Mouse (Mus musculus) intestine, embryonic 16.5 days (tissue): ENCODE results near the gene Prr22. TPM values are rescaled to one million over a fixed set of nuclear protein-coding genes. Genes with fewer than 3 reads are reported as not detected.

Experiments used
- ATAC-seq: fragments of 200-750 bp; cut with Nextera tagmentation; 2 replicates; pipeline ENCODE4 v1.8.0; 2017; ENCODE audit warnings: moderate TSS enrichment, moderate library complexity
- H3K27ac ChIP-seq: fragments of 300-500 bp; sonication (generic); 2 replicates; pipeline ENCODE4 v1.5.1; 2014; ENCODE audit warnings: mild to moderate bottlenecking, low read length
- H3K27me3 ChIP-seq: fragments of 300-500 bp; sonication (generic); replicated peaks from 2 replicates; pipeline ENCODE4 v1.6.1; 2014; ENCODE audit warnings: low read length, control low read depth, mixed read lengths; ENCODE audit not compliant: control insufficient read depth, insufficient read depth
- H3K36me3 ChIP-seq: fragments of 300-500 bp; sonication (generic); 2 replicates; pipeline ENCODE4 v1.6.1; 2014; ENCODE audit warnings: low read length, control low read depth; ENCODE audit not compliant: control insufficient read depth, insufficient read depth
- H3K4me1 ChIP-seq: fragments of 300-500 bp; sonication (generic); 2 replicates; pipeline ENCODE4 v1.6.1; 2014; ENCODE audit warnings: low read length, control low read depth, mixed read lengths; ENCODE audit not compliant: control insufficient read depth, insufficient read depth
- H3K4me2 ChIP-seq: fragments of 300-500 bp; sonication (generic); 2 replicates; pipeline ENCODE4 v1.6.1; 2014; ENCODE audit warnings: low read depth, low read length, control low read depth
- H3K4me3 ChIP-seq: fragments of 300-500 bp; sonication (generic); 2 replicates; pipeline ENCODE4 v1.5.1; 2014; ENCODE audit warnings: mild to moderate bottlenecking, low read length
- H3K9ac ChIP-seq: fragments of 300-500 bp; sonication (generic); 2 replicates; pipeline ENCODE4 v1.6.1; 2014; ENCODE audit warnings: low read depth, low read length
- H3K9me3 ChIP-seq: fragments of 300-500 bp; sonication (generic); 2 replicates; pipeline ENCODE4 v1.6.1; 2016; ENCODE audit warnings: low read length, control low read depth; ENCODE audit not compliant: control insufficient read depth
- WGBS: fragments of 180-500 bp; shearing (Covaris S2); extraction: QIAGEN DNeasy Blood & Tissue Kit; methylation state at CpG from one replicate; pipeline ENCODE4 v1.1.7; 2014; 5-methylcytosine and 5-hydroxymethylcytosine counted together
- polyA plus RNA-seq: library from polyadenylated mRNA; unstranded; fragments of >200 nt; fragmentation: Nextera tagmentation; extraction: Ambion mirVana; gene quantifications from 2 replicates; pipeline ENCODE4 v1.2.1, GENCODE M21; 2015

The Prr22 gene
- polyA plus RNA-seq, 1 experiment from 2014 or later: 0.84 TPM

GRCm38 (mm10) chr17:56792588-56792987 lies 22.5 kb downstream of the Prr22 start:
- no peaks in the 10 kb centered on the region for H3K36me3 ChIP-seq
- no peaks in the 10 kb centered on the region for H3K4me1 ChIP-seq
- no peaks in the 10 kb centered on the region for H3K27me3 ChIP-seq
- H3K9me3 ChIP-seq: no peaks in the 10 kb centered on the region
- no peak overlapping the region for H3K9ac ChIP-seq
- WGBS: 73% methylated on average over 3 of the region's 3 CpGs
- ATAC-seq: no peak
- H3K27ac ChIP-seq: no peak overlapping the region
- H3K4me3 ChIP-seq: no peak overlapping the region
- no peak overlapping the region for H3K4me2 ChIP-seq

DNA sequence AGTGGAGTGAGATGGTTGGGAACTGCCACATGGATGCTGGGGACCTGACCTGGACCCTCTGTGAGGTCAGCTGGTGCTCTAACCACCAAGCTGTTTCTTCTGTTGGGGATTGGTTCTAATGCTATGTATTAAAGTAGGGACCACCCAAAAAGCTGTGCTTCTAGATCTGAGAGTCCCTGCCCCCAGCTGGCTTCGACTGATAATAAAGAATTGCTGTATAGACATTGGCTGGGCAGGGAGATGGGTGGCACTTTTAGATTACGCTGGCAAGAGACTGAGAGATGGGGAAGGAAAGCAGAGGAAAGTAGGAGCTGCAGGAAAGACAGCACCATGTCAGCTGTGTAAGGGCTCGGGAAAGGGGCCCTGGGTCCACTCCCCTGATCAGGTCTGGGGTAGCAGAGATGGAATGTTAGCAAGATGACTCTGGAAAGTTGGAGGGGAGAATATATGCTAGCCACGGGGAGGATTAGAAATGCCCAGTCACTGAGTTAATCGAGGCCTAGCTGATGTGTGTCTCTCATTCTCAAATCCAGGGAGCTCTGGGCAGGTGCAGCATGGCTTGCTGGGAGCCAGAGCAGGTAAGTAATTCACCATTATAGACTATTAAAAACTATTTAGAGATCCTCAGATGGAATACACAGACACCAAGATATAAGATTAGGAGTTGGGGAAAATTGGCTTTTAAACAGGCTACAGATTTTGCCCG lies 23.7 kb downstream of the Prr22 start:
- ATAC-seq: no peak
- H3K4me1 ChIP-seq: no peaks in the 10 kb centered on the region
- H3K9me3 ChIP-seq: no peaks in the 10 kb centered on the region
- H3K9ac ChIP-seq: no peak overlapping the region
- H3K27me3 ChIP-seq: no peaks in the 10 kb centered on the region
- H3K27ac ChIP-seq: no peak overlapping the region
- 70% methylated on average over 6 of the region's 6 CpGs for WGBS
- no peak overlapping the region for H3K4me3 ChIP-seq
- H3K4me2 ChIP-seq: no peak overlapping the region
- no peaks in the 10 kb centered on the region for H3K36me3 ChIP-seq

GRCm38 (mm10) chr17:56799276-56799675 lies 29.2 kb downstream of the Prr22 start:
- 84% methylated on average over 3 of the region's 3 CpGs for WGBS
- Histone ChIP-seq H3K27ac (no peak overlapping the region), H3K36me3 (no peaks in the 10 kb centered on the region), H3K9me3 (no peaks in the 10 kb centered on the region), H3K9ac (no peak overlapping the region), H3K4me2 (no peak overlapping the region), H3K27me3 (no peaks in the 10 kb centered on the region), H3K4me1 (no peaks in the 10 kb centered on the region), H3K4me3 (no peak overlapping the region)
- no peak for ATAC-seq

- 82% methylated on average over 8 of the region's 8 CpGs for WGBS
- no peak overlapping the region for H3K4me3 ChIP-seq
- no peak overlapping the region for H3K9ac ChIP-seq
Observed at GRCm38 (mm10) chr17:56802065-56802464, 32.0 kb downstream of the Prr22 start.

GRCm38 (mm10) chr17:56804952-56805351 lies 34.9 kb downstream of the Prr22 start:
- Histone ChIP-seq H3K4me2 (no peak overlapping the region), H3K4me1 (peaks cover 5% of the 10 kb centered on the region), H3K9ac (no peak overlapping the region), H3K27me3 (no peaks in the 10 kb centered on the region), H3K9me3 (no peaks in the 10 kb centered on the region), H3K4me3 (no peak overlapping the region), H3K27ac (no peak overlapping the region), H3K36me3 (no peaks in the 10 kb centered on the region)
- ATAC-seq: no peak
- WGBS: 69% methylated on average over 5 of the region's 5 CpGs

More at GRCm38 (mm10) chr17:56802065-56802464, 32.0 kb downstream of the Prr22 start:
- H3K4me2 ChIP-seq: no peak overlapping the region
- H3K27ac ChIP-seq: no peak overlapping the region
- no peak for ATAC-seq
- no peaks in the 10 kb centered on the region for H3K9me3 ChIP-seq
- no peaks in the 10 kb centered on the region; the same call in 1 of the 2 replicates for H3K4me1 ChIP-seq
- no peaks in the 10 kb centered on the region for H3K27me3 ChIP-seq
- H3K36me3 ChIP-seq: no peaks in the 10 kb centered on the region

DNA sequence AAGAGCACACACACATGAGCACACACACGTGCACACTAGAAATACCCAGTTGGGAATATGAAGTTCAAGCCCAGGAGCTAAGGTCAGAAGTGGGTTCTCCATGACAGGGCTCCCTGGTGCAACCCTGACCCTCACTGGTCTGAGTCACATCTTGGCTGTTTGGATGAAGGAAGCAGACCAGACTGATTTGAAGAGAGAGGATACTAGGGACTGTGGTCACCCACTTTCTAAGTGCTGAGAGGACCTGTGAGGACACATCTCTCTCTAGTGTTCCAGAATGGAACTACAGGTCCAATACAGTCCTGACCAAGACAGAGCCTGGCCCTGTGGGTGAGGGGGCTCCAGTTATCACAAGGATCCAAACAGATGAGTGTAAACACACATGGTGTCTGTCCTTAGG lies 35.7 kb downstream of the Prr22 start:
- peaks cover 13% of the 10 kb centered on the region for H3K4me1 ChIP-seq
- H3K4me2 ChIP-seq: no peak overlapping the region
- no peaks in the 10 kb centered on the region for H3K27me3 ChIP-seq
- no peak overlapping the region for H3K9ac ChIP-seq
- 81% methylated on average over 1 of the region's 1 CpGs for WGBS
- no peaks in the 10 kb centered on the region for H3K36me3 ChIP-seq
- ATAC-seq: no peak
- no peaks in the 10 kb centered on the region for H3K9me3 ChIP-seq
- H3K4me3 ChIP-seq: no peak overlapping the region
- no peak overlapping the region for H3K27ac ChIP-seq

DNA sequence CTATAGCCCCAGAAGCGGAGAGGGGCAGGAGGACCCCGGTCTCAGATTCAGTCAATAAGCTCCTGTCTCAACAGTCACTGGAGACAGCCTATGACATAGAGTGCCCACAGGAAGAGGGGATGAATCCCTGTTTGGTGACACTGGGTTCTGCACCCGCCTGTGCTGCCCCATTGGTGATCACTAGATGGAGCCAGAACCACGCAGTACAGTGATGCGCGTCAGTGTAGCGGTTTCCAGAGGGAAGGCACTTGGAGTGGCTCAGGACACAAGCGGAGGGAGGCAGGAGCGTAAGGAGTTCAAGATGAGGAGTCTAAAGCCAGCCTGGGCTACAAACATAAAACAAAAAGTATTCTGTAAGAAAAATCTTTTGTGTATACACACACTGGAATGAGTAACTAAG lies 38.5 kb downstream of the Prr22 start:
- Histone ChIP-seq H3K4me3 (no peak overlapping the region), H3K9ac (no peak overlapping the region), H3K27me3 (no peaks in the 10 kb centered on the region), H3K36me3 (no peaks in the 10 kb centered on the region), H3K9me3 (no peaks in the 10 kb centered on the region), H3K4me1 (peaks cover 15% of the 10 kb centered on the region), H3K27ac (no peak overlapping the region), H3K4me2 (no peak overlapping the region)
- WGBS: 11% methylated on average over 9 of the region's 9 CpGs
- peak; percentile 70 for ATAC-seq

DNA sequence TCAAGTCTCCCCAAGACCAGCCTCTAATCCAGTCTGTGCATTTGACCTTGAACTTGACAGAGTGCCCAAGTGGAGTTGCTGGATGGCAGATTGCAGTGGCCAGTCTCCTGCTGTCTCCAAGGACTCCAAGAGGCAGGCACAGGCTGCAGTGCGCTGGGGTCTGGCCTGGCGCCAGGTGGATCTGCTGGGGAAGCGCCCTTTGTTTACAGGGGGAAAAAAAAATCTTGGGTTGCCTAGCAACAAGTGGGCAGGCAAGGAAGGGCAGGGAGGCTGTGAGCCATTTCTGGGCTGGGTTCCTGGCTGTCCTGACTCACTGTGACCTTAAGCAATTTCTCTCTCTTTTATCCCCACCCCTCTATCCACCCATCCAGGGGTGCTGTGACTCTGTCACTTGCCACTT lies 40.2 kb downstream of the Prr22 start:
- no peak overlapping the region for H3K4me3 ChIP-seq
- no peaks in the 10 kb centered on the region for H3K27me3 ChIP-seq
- H3K4me2 ChIP-seq: no peak overlapping the region
- peak overlapping the region; percentile 59; the same call in 1 of the 2 replicates for H3K27ac ChIP-seq
- H3K4me1 ChIP-seq: peaks cover 20% of the 10 kb centered on the region
- ATAC-seq: peak; percentile 77
- WGBS: 0% methylated on average over 3 of the region's 3 CpGs
- no peak overlapping the region for H3K9ac ChIP-seq
- H3K36me3 ChIP-seq: no peaks in the 10 kb centered on the region
- no peaks in the 10 kb centered on the region for H3K9me3 ChIP-seq

- H3K36me3 ChIP-seq: no peaks in the 10 kb centered on the region
- H3K4me3 ChIP-seq: no peak overlapping the region
- 12% methylated on average over 24 of the region's 24 CpGs for whole genome bisulfite sequencing
- no peaks in the 10 kb centered on the region for H3K27me3 ChIP-seq
- ATAC-seq: peak; percentile 51; the same call in 1 of the 2 replicates
- peaks cover 23% of the 10 kb centered on the region for H3K4me1 ChIP-seq
- 0 out of 2 replicates have a peak overlapping the region, but pooled peaks have one; percentile 33 for H3K27ac ChIP-seq
- H3K9ac ChIP-seq: no peak overlapping the region
- H3K9me3 ChIP-seq: no peaks in the 10 kb centered on the region
- H3K4me2 ChIP-seq: no peak overlapping the region
Observed at GRCm38 (mm10) chr17:56814316-56815056, 44.4 kb downstream of the Prr22 start.
